Mouse (Mus musculus) embryo, embryonic 11 days (tissue): ENCODE results near the gene Aoc2.
"Not testable (repeated sequence)": the region's sequence is repeated elsewhere in the genome, so short reads cannot be mapped to it uniquely, and the experiment has no call there.

Experiments used
- DNase-seq: peaks from one replicate; pipeline ENCODE4 v3.0.0-alpha.2; 2015

The Aoc2 gene

GRCm38 (mm10) chr11:101315665-101316500, 9.0 kb upstream of the Aoc2 start, which contains the start of gene Psme3:
Gene Psme3, plus strand, starts transcription at chr11:101316213.
- DNase-seq, result peak; percentile 96

- DNase-seq, result peak; percentile 47
These were observed 8.4 kb upstream of the Aoc2 start for GRCm38 (mm10) chr11:101316501-101316917.

GRCm38 (mm10) chr11:101323609-101324008, 1.3 kb upstream of the Aoc2 start:
- DNase-seq, result peak; percentile 73

GRCm38 (mm10) chr11:101325201-101325600, 338 bp downstream of the Aoc2 start:
- DNase-seq, result not testable (repeated sequence)

GRCm38 (mm10) chr11:101326147-101326546, 1.3 kb downstream of the Aoc2 start:
- no peak for DNase-seq

GRCm38 (mm10) chr11:101327311-101327710, 2.4 kb downstream of the Aoc2 start:
- no peak for DNase-seq

GRCm38 (mm10) chr11:101328941-101329635, 4.2 kb downstream of the Aoc2 start:
- DNase-seq, result no peak

- DNase-seq, result no peak
These were observed 5.6 kb downstream of the Aoc2 start, which contains the start of gene Aoc3 for GRCm38 (mm10) chr11:101330371-101330924. Gene Aoc3, plus strand, starts transcription at chr11:101330605.

- not testable (repeated sequence) for DNase-seq
These were observed 6.1 kb downstream of the Aoc2 start for GRCm38 (mm10) chr11:101330961-101331360.

GRCm38 (mm10) chr11:101332537-101332936, 7.7 kb downstream of the Aoc2 start:
- DNase-seq, result no peak

GRCm38 (mm10) chr11:101334023-101334422, 9.2 kb downstream of the Aoc2 start:
- DNase-seq, result peak; percentile 41

- peak; percentile 78 for DNase-seq
These were observed 9.7 kb downstream of the Aoc2 start for GRCm38 (mm10) chr11:101334516-101334915.

GRCm38 (mm10) chr11:101335685-101336084, 10.8 kb downstream of the Aoc2 start:
- no peak for DNase-seq

GRCm38 (mm10) chr11:101338123-101338760, 13.4 kb downstream of the Aoc2 start:
- peak; percentile 87 for DNase-seq

- no peak for DNase-seq
These were observed 22.4 kb downstream of the Aoc2 start for GRCm38 (mm10) chr11:101347083-101347775.

- no peak for DNase-seq
These were observed 23.9 kb downstream of the Aoc2 start for GRCm38 (mm10) chr11:101348774-101349173.

GRCm38 (mm10) chr11:101349216-101349615, 24.4 kb downstream of the Aoc2 start:
- no peak for DNase-seq

GRCm38 (mm10) chr11:101351100-101351720, 26.3 kb downstream of the Aoc2 start:
- no peak for DNase-seq

- no peak for DNase-seq
These were observed 26.9 kb downstream of the Aoc2 start for GRCm38 (mm10) chr11:101351721-101352111.

GRCm38 (mm10) chr11:101353436-101353835, 28.6 kb downstream of the Aoc2 start:
- no peak for DNase-seq

GRCm38 (mm10) chr11:101354438-101355010, 29.7 kb downstream of the Aoc2 start:
- no peak for DNase-seq

- no peak for DNase-seq
These were observed 31.1 kb downstream of the Aoc2 start for GRCm38 (mm10) chr11:101355916-101356315.
